Mouse (Mus musculus) heart, embryonic 12.5 days (tissue): ENCODE data around the gene Adamtsl4. TPM values are rescaled to one million over a fixed set of nuclear protein-coding genes. Genes with fewer than 3 reads are reported as not detected.
A peak's percentile ranks its signal among the peaks of the same experiment; 100 is the strongest.

Experiments used
- ATAC-seq: fragments of 200-750 bp; cut with Nextera tagmentation; 2 replicates; pipeline ENCODE4 v1.8.0; 2017; ENCODE audit warnings: moderate TSS enrichment, moderate library complexity; ENCODE audit not compliant: insufficient number of reproducible peaks, low FRiP score
- H3K27ac ChIP-seq: fragments of 300-500 bp; sonication (generic); 2 replicates; pipeline ENCODE4 v1.5.1; 2016; ENCODE audit warnings: mild to moderate bottlenecking, moderate library complexity; ENCODE audit not compliant: poor library complexity, severe bottlenecking
- H3K27me3 ChIP-seq: fragments of 300-500 bp; sonication (generic); replicated peaks from 2 replicates; pipeline ENCODE4 v1.6.1; 2016; ENCODE audit warnings: mild to moderate bottlenecking, moderate library complexity
- H3K36me3 ChIP-seq: fragments of 300-500 bp; sonication (generic); 2 replicates; pipeline ENCODE4 v1.6.1; 2016; ENCODE audit warnings: mild to moderate bottlenecking, moderate library complexity
- H3K4me1 ChIP-seq: fragments of 300-500 bp; sonication (generic); replicated peaks from 2 replicates; pipeline ENCODE4 v1.6.1; 2016; ENCODE audit warnings: mild to moderate bottlenecking
- H3K4me2 ChIP-seq: fragments of 300-500 bp; sonication (generic); 2 replicates; pipeline ENCODE4 v1.6.1; 2016; ENCODE audit warnings: mild to moderate bottlenecking, moderate library complexity
- H3K4me3 ChIP-seq: fragments of 300-500 bp; sonication (generic); 2 replicates; pipeline ENCODE4 v1.5.1; 2016; ENCODE audit warnings: mild to moderate bottlenecking
- H3K9ac ChIP-seq: fragments of 300-500 bp; sonication (generic); 2 replicates; pipeline ENCODE4 v1.6.1; 2016; ENCODE audit warnings: mild to moderate bottlenecking, moderate library complexity
- H3K9me3 ChIP-seq: fragments of 300-500 bp; sonication (generic); replicated peaks from 2 replicates; pipeline ENCODE4 v1.6.1; 2016; ENCODE audit warnings: mild to moderate bottlenecking, moderate library complexity
- WGBS: fragments of 180-500 bp; shearing (Covaris S2); methylation state at CpG from one replicate; pipeline ENCODE4 v1.1.7; 2016; 5-methylcytosine and 5-hydroxymethylcytosine counted together
- polyA plus RNA-seq: library from polyadenylated mRNA; unstranded; fragments of >200 nt; fragmentation: Nextera tagmentation; extraction: Ambion mirVana; gene quantifications from 2 replicates; pipeline ENCODE4 v1.2.1, GENCODE M21; 2016

Gene Adamtsl4
- polyA plus RNA-seq, 1 experiment from 2014 or later: 4.3 TPM

- peaks cover 38% of the 10 kb centered on the region for H3K4me1 ChIP-seq
- no peaks in the 10 kb centered on the region for H3K27me3 ChIP-seq
- 75% methylated on average over 3 of the region's 3 CpGs for whole genome bisulfite sequencing
- peak; percentile 10; the same call in 1 of the 2 replicates for ATAC-seq
- no peaks in the 10 kb centered on the region for H3K36me3 ChIP-seq
- no peak overlapping the region for H3K4me2 ChIP-seq
- peak overlapping the region; percentile 87 for H3K27ac ChIP-seq
- H3K4me3 ChIP-seq: no peak overlapping the region
- no peak overlapping the region for H3K9ac ChIP-seq
- H3K9me3 ChIP-seq: no peaks in the 10 kb centered on the region
Measured at GRCm38 (mm10) chr3:95651033-95651373, 36.7 kb downstream of the Adamtsl4 start.

- Histone ChIP-seq H3K4me2 (no peak overlapping the region), H3K4me3 (no peak overlapping the region), H3K9ac (no peak overlapping the region), H3K27me3 (no peaks in the 10 kb centered on the region), H3K36me3 (no peaks in the 10 kb centered on the region), H3K27ac (peak overlapping the region; percentile 87), H3K9me3 (no peaks in the 10 kb centered on the region), H3K4me1 (peaks cover 39% of the 10 kb centered on the region)
- ATAC-seq: peak; percentile 22; the same call in 1 of the 2 replicates
- WGBS: 43% methylated on average over 6 of the region's 6 CpGs
Measured at GRCm38 (mm10) chr3:95650276-95651032, 37.3 kb downstream of the Adamtsl4 start.

GRCm38 (mm10) chr3:95648016-95648415, 39.7 kb downstream of the Adamtsl4 start:
- no peak overlapping the region for H3K9ac ChIP-seq
- no peaks in the 10 kb centered on the region for H3K27me3 ChIP-seq
- no peak overlapping the region for H3K27ac ChIP-seq
- H3K36me3 ChIP-seq: no peaks in the 10 kb centered on the region
- no peak overlapping the region for H3K4me2 ChIP-seq
- no peak for ATAC-seq
- no peaks in the 10 kb centered on the region for H3K9me3 ChIP-seq
- H3K4me3 ChIP-seq: no peak overlapping the region
- peaks cover 32% of the 10 kb centered on the region for H3K4me1 ChIP-seq
- WGBS: 88% methylated on average over 5 of the region's 5 CpGs

- no peaks in the 10 kb centered on the region for H3K9me3 ChIP-seq
- no peak overlapping the region for H3K9ac ChIP-seq
- H3K4me2 ChIP-seq: no peak overlapping the region
- peaks cover 13% of the 10 kb centered on the region for H3K4me1 ChIP-seq
- no peak overlapping the region for H3K4me3 ChIP-seq
- no peaks in the 10 kb centered on the region for H3K27me3 ChIP-seq
- WGBS: 54% methylated on average over 10 of the region's 10 CpGs
- ATAC-seq: peak; percentile 51; the same call in 1 of the 2 replicates
- peaks cover 7% of the 10 kb centered on the region; the same call in 1 of the 2 replicates for H3K36me3 ChIP-seq
- peak overlapping the region; percentile 52; the same call in 1 of the 2 replicates for H3K27ac ChIP-seq
Measured at GRCm38 (mm10) chr3:95645313-95646235, 42.1 kb downstream of the Adamtsl4 start.

- ATAC-seq: no peak
- WGBS: 74% methylated on average over 7 of the region's 7 CpGs
- no peak overlapping the region for H3K4me3 ChIP-seq
- peaks cover 27% of the 10 kb centered on the region for H3K36me3 ChIP-seq
- H3K4me2 ChIP-seq: no peak overlapping the region
- H3K27ac ChIP-seq: no peak overlapping the region
- no peak overlapping the region for H3K9ac ChIP-seq
- H3K9me3 ChIP-seq: no peaks in the 10 kb centered on the region
- peaks cover 6% of the 10 kb centered on the region; the same call in 1 of the 2 replicates for H3K4me1 ChIP-seq
- H3K27me3 ChIP-seq: no peaks in the 10 kb centered on the region
Measured at GRCm38 (mm10) chr3:95643097-95643496, 44.6 kb downstream of the Adamtsl4 start.

GRCm38 (mm10) chr3:95639694-95640093, 48.0 kb downstream of the Adamtsl4 start:
- WGBS: 90% methylated on average over 1 of the region's 1 CpGs
- peaks cover 57% of the 10 kb centered on the region for H3K36me3 ChIP-seq

GRCm38 (mm10) chr3:95636072-95636471, 51.6 kb downstream of the Adamtsl4 start:
- Histone ChIP-seq H3K9ac (no peak overlapping the region), H3K4me2 (no peak overlapping the region), H3K27ac (no peak overlapping the region), H3K9me3 (no peaks in the 10 kb centered on the region), H3K4me1 (0 out of 2 replicates have a peak, but pooled peaks cover 7% of the 10 kb centered on the region), H3K36me3 (peaks cover 78% of the 10 kb centered on the region), H3K4me3 (no peak overlapping the region), H3K27me3 (no peaks in the 10 kb centered on the region)
- 60% methylated on average over 4 of the region's 4 CpGs for WGBS
- ATAC-seq: no peak

More at GRCm38 (mm10) chr3:95639694-95640093, 48.0 kb downstream of the Adamtsl4 start:
- H3K4me1 ChIP-seq: 0 out of 2 replicates have a peak, but pooled peaks cover 4% of the 10 kb centered on the region
- no peak overlapping the region for H3K4me2 ChIP-seq
- H3K27ac ChIP-seq: no peak overlapping the region
- H3K9me3 ChIP-seq: no peaks in the 10 kb centered on the region
- ATAC-seq: no peak
- no peaks in the 10 kb centered on the region for H3K27me3 ChIP-seq
- H3K9ac ChIP-seq: no peak overlapping the region
- H3K4me3 ChIP-seq: no peak overlapping the region

GRCm38 (mm10) chr3:95635636-95636035, 52.1 kb downstream of the Adamtsl4 start:
- ATAC-seq: no peak
- no peak overlapping the region for H3K27ac ChIP-seq
- no peak overlapping the region for H3K4me3 ChIP-seq
- H3K4me1 ChIP-seq: 0 out of 2 replicates have a peak, but pooled peaks cover 7% of the 10 kb centered on the region
- peaks cover 78% of the 10 kb centered on the region for H3K36me3 ChIP-seq
- H3K9ac ChIP-seq: no peak overlapping the region
- no peak overlapping the region for H3K4me2 ChIP-seq
- no peaks in the 10 kb centered on the region for H3K9me3 ChIP-seq
- H3K27me3 ChIP-seq: no peaks in the 10 kb centered on the region
- WGBS: 66% methylated on average over 4 of the region's 4 CpGs

GRCm38 (mm10) chr3:95632648-95633588, 54.8 kb downstream of the Adamtsl4 start:
- 65% methylated on average over 12 of the region's 12 CpGs for WGBS
- ATAC-seq: no peak
- Histone ChIP-seq H3K36me3 (peaks cover 82% of the 10 kb centered on the region), H3K9ac (0 out of 2 replicates have a peak overlapping the region, but pooled peaks have one; percentile 4), H3K27me3 (no peaks in the 10 kb centered on the region), H3K4me3 (no peak overlapping the region), H3K4me1 (0 out of 2 replicates have a peak, but pooled peaks cover 7% of the 10 kb centered on the region), H3K4me2 (no peak overlapping the region), H3K9me3 (no peaks in the 10 kb centered on the region), H3K27ac (peak overlapping the region; percentile 10; the same call in 1 of the 2 replicates)

GRCm38 (mm10) chr3:95631304-95631703, 56.4 kb downstream of the Adamtsl4 start:
- no peak for ATAC-seq
- Histone ChIP-seq H3K27ac (no peak overlapping the region), H3K27me3 (no peaks in the 10 kb centered on the region), H3K9me3 (no peaks in the 10 kb centered on the region), H3K4me3 (no peak overlapping the region), H3K4me2 (no peak overlapping the region), H3K9ac (no peak overlapping the region), H3K36me3 (peaks cover 83% of the 10 kb centered on the region), H3K4me1 (peaks cover 8% of the 10 kb centered on the region)
- WGBS: 75% methylated on average over 6 of the region's 6 CpGs
